Mouse (Mus musculus) stomach, postnatal 0 days (tissue): ENCODE results near the gene Btd. TPM values are rescaled to one million over a fixed set of nuclear protein-coding genes. Genes with fewer than 3 reads are reported as not detected.

Experiments used
- ATAC-seq: fragments of 200-750 bp; cut with Nextera tagmentation; 2 replicates; pipeline ENCODE4 v1.8.0; 2017; ENCODE audit not compliant: low FRiP score, low TSS enrichment
- DNase-seq: peaks from one replicate; pipeline ENCODE4 v3.0.0-alpha.2; 2016; ENCODE audit warnings: low spot score
- H3K27ac ChIP-seq: fragments of 300-500 bp; sonication (generic); replicated peaks from 2 replicates; pipeline ENCODE4 v1.5.1; 2014; ENCODE audit warnings: mild to moderate bottlenecking, control low read depth
- H3K27me3 ChIP-seq: fragments of 300-500 bp; sonication (generic); 2 replicates; pipeline ENCODE4 v1.6.1; 2014; ENCODE audit warnings: low read length; ENCODE audit not compliant: control insufficient read depth, insufficient read depth
- H3K36me3 ChIP-seq: fragments of 300-500 bp; sonication (generic); 2 replicates; pipeline ENCODE4 v1.6.1; 2014; ENCODE audit warnings: low read length, mixed read lengths; ENCODE audit not compliant: control insufficient read depth, insufficient read depth
- H3K4me1 ChIP-seq: fragments of 300-500 bp; sonication (generic); replicated peaks from 2 replicates; pipeline ENCODE4 v1.6.1; 2014; ENCODE audit warnings: antibody characterized with exemption; ENCODE audit not compliant: control insufficient read depth, insufficient read depth
- H3K4me2 ChIP-seq: fragments of 300-500 bp; sonication (generic); replicated peaks from 2 replicates; pipeline ENCODE4 v1.6.1; 2014; ENCODE audit warnings: low read depth, mild to moderate bottlenecking, control low read depth, moderate library complexity
- H3K4me3 ChIP-seq: fragments of 300-500 bp; sonication (generic); 2 replicates; pipeline ENCODE4 v1.5.1; 2014; ENCODE audit warnings: low read depth, low read length, control low read depth
- H3K9ac ChIP-seq: fragments of 300-500 bp; sonication (generic); 2 replicates; pipeline ENCODE4 v1.6.1; 2014; ENCODE audit warnings: mild to moderate bottlenecking, low read length, control low read depth, mixed read lengths
- H3K9me3 ChIP-seq: fragments of 300-500 bp; sonication (generic); 2 replicates; pipeline ENCODE4 v1.6.1; 2016; ENCODE audit warnings: low read length; ENCODE audit not compliant: control insufficient read depth
- CTCF ChIP-seq: IDR thresholded peaks from 2 replicates; pipeline ENCODE4 v1.5.1; 2016; ENCODE audit warnings: antibody characterized with exemption, low read depth, mild to moderate bottlenecking, moderate library complexity
- EP300 ChIP-seq: optimal IDR thresholded peaks from 2 replicates; pipeline ENCODE3; 2016; ENCODE audit warnings: antibody characterized with exemption
- WGBS: fragments of 180-500 bp; shearing (Covaris S2); extraction: QIAGEN DNeasy Blood & Tissue Kit; methylation state at CpG from one replicate; pipeline ENCODE4 v1.1.7; 2014; 5-methylcytosine and 5-hydroxymethylcytosine counted together
- polyA plus RNA-seq: library from polyadenylated mRNA; unstranded; fragments of >200 nt; fragmentation: Nextera tagmentation; extraction: Ambion mirVana; gene quantifications from 2 replicates; pipeline ENCODE4 v1.2.1, GENCODE M21; 2015

Gene Btd
- polyA plus RNA-seq, 1 experiment from 2014 or later, result 17.5 TPM

DNA sequence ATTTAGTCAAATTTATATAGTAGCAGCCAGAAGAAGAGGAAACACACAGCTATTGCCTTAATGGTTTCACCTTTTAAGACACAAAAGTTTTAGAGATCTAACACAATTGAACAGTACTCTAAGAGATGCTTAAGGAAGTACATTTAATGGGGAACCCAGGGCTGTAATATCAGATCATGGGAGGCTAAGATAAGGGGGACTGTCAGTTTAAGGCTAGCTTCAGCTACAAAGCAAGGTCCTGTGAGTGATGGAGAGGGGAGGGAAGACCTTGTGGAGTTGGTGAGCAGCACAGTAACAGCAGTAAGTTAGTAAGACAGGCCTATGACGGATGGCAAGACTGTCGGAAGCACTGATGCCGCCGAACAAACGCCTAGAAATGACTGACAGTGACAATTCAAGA lies 76.5 kb downstream of the Btd start:
- no peaks in the 10 kb centered on the region for H3K4me1 ChIP-seq
- no peaks in the 10 kb centered on the region for H3K9me3 ChIP-seq
- no peak overlapping the region for H3K4me3 ChIP-seq
- no peak overlapping the region for H3K9ac ChIP-seq
- 96% methylated on average over 5 of the region's 5 CpGs for WGBS
- no peak for ATAC-seq
- H3K36me3 ChIP-seq, result peaks cover 4% of the 10 kb centered on the region; the same call in 1 of the 2 replicates
- no peak overlapping the region for H3K4me2 ChIP-seq
- no peak for DNase-seq
- H3K27ac ChIP-seq, result no peak overlapping the region
- no peaks in the 10 kb centered on the region for H3K27me3 ChIP-seq
- TF ChIP-seq CTCF (no peak), EP300 (no peak)

Other genes starting within 250 kb of the Btd start
- gene Sh3bp5, start 204.9 kb upstream of the Btd start, polyA plus RNA-seq, result 9.9 and 10.9 TPM in 2 replicates
- gene Eaf1, start 146.6 kb upstream of the Btd start, polyA plus RNA-seq, result 10.5 and 11.9 TPM in 2 replicates
- 29.4 and 31.9 TPM in 2 replicates for gene Mettl6, start 146.0 kb upstream of the Btd start, polyA plus RNA-seq
- 0.91 and 1.2 TPM in 2 replicates for gene Colq, start 49.7 kb upstream of the Btd start, polyA plus RNA-seq
- gene Gm49387, start 150 bp upstream of the Btd start, polyA plus RNA-seq, result 0.52 and 1.1 TPM in 2 replicates
- gene Hacl1, start 258 bp downstream of the Btd start, polyA plus RNA-seq, result 10.9 TPM in 2 replicates
- 3.6 and 4.0 TPM in 2 replicates for gene Ankrd28, start 189.6 kb downstream of the Btd start, polyA plus RNA-seq